Mouse (Mus musculus) forebrain, postnatal 0 days (tissue): ENCODE measurements around the gene Tmc8. TPM values are rescaled to one million over a fixed set of nuclear protein-coding genes. Genes with fewer than 3 reads are reported as not detected.

ENCODE experiments used
- ATAC-seq: fragments of 200-750 bp; cut with Nextera tagmentation; 2 replicates; pipeline ENCODE4 v1.8.0; 2017; ENCODE audit warnings: mild to moderate bottlenecking, moderate library complexity
- DNase-seq: peaks from one replicate; pipeline ENCODE4 v3.0.0-alpha.2; 2015
- H3K27ac ChIP-seq: fragments of 300-500 bp; sonication (generic); 2 replicates; pipeline ENCODE4 v1.5.1; 2014; ENCODE audit warnings: low read depth, mild to moderate bottlenecking, antibody characterized with exemption, low read length, moderate library complexity, mixed read lengths
- H3K27me3 ChIP-seq: fragments of 300-500 bp; sonication (generic); 2 replicates; pipeline ENCODE4 v1.6.1; 2014; ENCODE audit warnings: mild to moderate bottlenecking, low read length, mixed read lengths; ENCODE audit not compliant: insufficient read depth
- H3K36me3 ChIP-seq: fragments of 300-500 bp; sonication (generic); 2 replicates; pipeline ENCODE4 v1.6.1; 2014; ENCODE audit warnings: mild to moderate bottlenecking, moderate library complexity; ENCODE audit not compliant: insufficient read depth
- H3K4me1 ChIP-seq: fragments of 300-500 bp; sonication (generic); 2 replicates; pipeline ENCODE4 v1.6.1; 2014; ENCODE audit warnings: antibody characterized with exemption; ENCODE audit not compliant: insufficient read depth
- H3K4me2 ChIP-seq: fragments of 300-500 bp; sonication (generic); 2 replicates; pipeline ENCODE4 v1.6.1; 2014; ENCODE audit warnings: low read depth, mild to moderate bottlenecking, moderate library complexity
- H3K4me3 ChIP-seq: fragments of 300-500 bp; sonication (generic); 2 replicates; pipeline ENCODE4 v1.5.1; 2014; ENCODE audit warnings: low read depth, low read length, mixed read lengths
- H3K9ac ChIP-seq: fragments of 300-500 bp; sonication (generic); 2 replicates; pipeline ENCODE4 v1.6.1; 2014; ENCODE audit warnings: mild to moderate bottlenecking
- H3K9me3 ChIP-seq: fragments of 300-500 bp; sonication (generic); 2 replicates; pipeline ENCODE4 v1.6.1; 2016; ENCODE audit warnings: low read length
- CTCF ChIP-seq: sonication (generic); IDR thresholded peaks from 2 replicates; pipeline ENCODE4 v1.5.1; 2016; ENCODE audit warnings: antibody characterized with exemption, control low read depth, low read depth
- WGBS: fragments of 180-500 bp; shearing (Covaris S2); extraction: QIAGEN DNeasy Blood & Tissue Kit; methylation state at CpG from one replicate; pipeline ENCODE4 v1.1.7; 2014; 5-methylcytosine and 5-hydroxymethylcytosine counted together
- polyA plus RNA-seq: library from polyadenylated mRNA; unstranded; fragments of >200 nt; fragmentation: Nextera tagmentation; extraction: Ambion mirVana; gene quantifications from 2 replicates; pipeline ENCODE4 v1.2.1, GENCODE M21; 2015
- total RNA-seq: library from RNA; depleted of rRNA; stranded (reverse); fragments of >200 nt; gene quantifications from 2 replicates; pipeline ENCODE4 v1.2.3, GENCODE M21; 2014

Tmc8 gene
- total and polyA plus RNA-seq, 2 experiments from 2014 or later: 0.59 to 2.1 TPM

DNA sequence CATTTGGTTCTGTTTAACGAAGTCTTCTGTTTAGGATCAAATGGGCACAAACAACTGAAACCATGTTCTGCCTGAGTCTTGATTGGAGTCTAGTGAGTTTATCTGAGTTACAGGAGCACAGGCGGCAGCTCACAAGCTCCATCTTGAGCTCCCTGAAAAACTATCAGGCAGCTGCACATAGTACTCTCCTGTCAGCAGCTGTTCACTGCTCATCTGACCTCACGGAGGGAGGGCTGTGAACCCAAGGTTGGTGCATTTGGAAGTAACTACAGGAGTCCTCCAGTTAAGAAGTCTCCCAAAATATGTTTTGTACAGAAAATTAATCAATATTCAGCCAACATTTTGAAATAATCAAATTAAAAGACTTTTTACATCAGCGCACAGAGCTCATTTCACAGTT, 33.2 kb upstream of the Tmc8 start:
- no peak for ATAC-seq
- H3K4me1 ChIP-seq: no peaks in the 10 kb centered on the region
- no peak for DNase-seq
- H3K4me2 ChIP-seq: no peak overlapping the region
- H3K9me3 ChIP-seq: no peaks in the 10 kb centered on the region
- no peak overlapping the region for H3K27ac ChIP-seq
- no peaks in the 10 kb centered on the region for H3K27me3 ChIP-seq
- no peak for TF ChIP-seq CTCF
- no peak overlapping the region for H3K9ac ChIP-seq
- H3K36me3 ChIP-seq: peaks cover 89% of the 10 kb centered on the region
- no peak overlapping the region for H3K4me3 ChIP-seq
- 88% methylated on average over 4 of the region's 4 CpGs for WGBS

DNA sequence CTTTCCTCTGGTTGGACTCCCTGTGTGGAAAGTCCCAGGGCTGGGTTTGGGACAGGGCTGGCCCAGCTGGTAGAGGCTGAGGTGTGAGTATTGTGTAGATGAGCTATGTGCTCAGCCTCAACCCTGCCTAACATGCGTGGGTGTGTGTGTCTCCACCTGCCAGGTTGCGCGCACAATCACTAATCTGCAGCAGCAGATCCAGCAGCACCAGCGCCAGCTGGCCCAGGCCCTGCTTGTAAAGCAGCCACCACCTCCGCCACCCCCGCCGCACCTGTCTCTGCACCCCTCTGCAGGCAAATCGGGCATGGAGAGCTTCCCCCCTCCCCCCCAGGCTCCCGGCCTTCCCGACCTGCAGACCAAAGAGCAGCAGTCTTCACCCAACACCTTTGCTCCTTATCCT, 32.5 kb upstream of the Tmc8 start:
- no peak overlapping the region for H3K9ac ChIP-seq
- H3K36me3 ChIP-seq: peaks cover 92% of the 10 kb centered on the region
- no peaks in the 10 kb centered on the region for H3K27me3 ChIP-seq
- DNase-seq (no peak), ATAC-seq (no peak)
- no peak for TF ChIP-seq CTCF
- no peak overlapping the region for H3K4me3 ChIP-seq
- 87% methylated on average over 10 of the region's 10 CpGs for whole genome bisulfite sequencing
- H3K9me3 ChIP-seq: no peaks in the 10 kb centered on the region
- H3K4me1 ChIP-seq: no peaks in the 10 kb centered on the region
- H3K4me2 ChIP-seq: no peak overlapping the region
- no peak overlapping the region for H3K27ac ChIP-seq

DNA sequence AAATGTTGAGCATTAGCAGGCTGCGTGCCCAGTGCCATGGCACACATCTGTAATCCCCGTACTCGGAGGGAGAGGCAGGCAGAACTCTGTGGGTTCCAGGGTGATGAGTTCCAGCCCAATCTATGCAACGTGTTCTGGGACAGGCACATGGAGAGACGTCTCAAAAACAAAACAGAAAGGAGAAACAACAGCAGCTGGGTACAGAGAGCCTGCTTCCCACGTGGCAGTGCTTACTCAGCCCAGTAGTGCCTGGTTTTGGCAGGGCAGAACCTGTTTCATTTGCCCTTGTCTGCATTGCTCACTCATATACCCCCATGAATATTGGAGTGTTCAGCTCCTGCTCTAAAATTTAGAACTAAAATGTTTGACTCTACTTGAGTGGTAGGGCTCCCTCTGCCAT, 30.3 kb upstream of the Tmc8 start:
- no peak for DNase-seq
- Histone ChIP-seq H3K9ac (no peak overlapping the region), H3K27ac (no peak overlapping the region), H3K27me3 (no peaks in the 10 kb centered on the region), H3K4me3 (no peak overlapping the region), H3K4me2 (no peak overlapping the region), H3K36me3 (peaks cover 92% of the 10 kb centered on the region), H3K4me1 (no peaks in the 10 kb centered on the region), H3K9me3 (no peaks in the 10 kb centered on the region)
- ATAC-seq: no peak
- no peak for TF ChIP-seq CTCF
- 81% methylated on average over 6 of the region's 6 CpGs for WGBS

DNA sequence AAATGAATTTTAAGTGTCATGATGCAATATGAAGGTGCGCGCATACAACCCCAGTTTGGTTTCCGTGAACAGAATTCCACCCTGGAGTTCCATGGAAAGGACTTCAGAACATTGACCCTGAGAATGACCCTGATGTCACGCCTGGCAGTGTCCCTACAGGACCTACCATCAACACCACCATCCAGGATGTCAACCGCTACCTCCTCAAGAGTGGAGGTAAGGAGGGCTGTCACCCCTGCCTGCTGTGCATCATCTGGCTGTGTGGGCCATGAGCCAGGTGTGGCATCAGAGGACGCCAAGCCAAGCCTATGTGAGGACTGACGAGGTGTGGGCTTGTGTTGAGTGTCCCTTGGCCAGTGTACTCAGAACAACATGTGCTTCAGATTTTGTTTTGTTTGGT, 26.0 kb upstream of the Tmc8 start:
- H3K27me3 ChIP-seq: no peaks in the 10 kb centered on the region
- peaks cover 93% of the 10 kb centered on the region for H3K36me3 ChIP-seq
- H3K4me3 ChIP-seq: no peak overlapping the region
- no peak overlapping the region for H3K27ac ChIP-seq
- DNase-seq (no peak), ATAC-seq (no peak)
- no peaks in the 10 kb centered on the region for H3K9me3 ChIP-seq
- 98% methylated on average over 7 of the region's 7 CpGs for WGBS
- no peaks in the 10 kb centered on the region for H3K4me1 ChIP-seq
- no peak overlapping the region for H3K4me2 ChIP-seq
- H3K9ac ChIP-seq: no peak overlapping the region
- TF ChIP-seq CTCF: no peak

DNA sequence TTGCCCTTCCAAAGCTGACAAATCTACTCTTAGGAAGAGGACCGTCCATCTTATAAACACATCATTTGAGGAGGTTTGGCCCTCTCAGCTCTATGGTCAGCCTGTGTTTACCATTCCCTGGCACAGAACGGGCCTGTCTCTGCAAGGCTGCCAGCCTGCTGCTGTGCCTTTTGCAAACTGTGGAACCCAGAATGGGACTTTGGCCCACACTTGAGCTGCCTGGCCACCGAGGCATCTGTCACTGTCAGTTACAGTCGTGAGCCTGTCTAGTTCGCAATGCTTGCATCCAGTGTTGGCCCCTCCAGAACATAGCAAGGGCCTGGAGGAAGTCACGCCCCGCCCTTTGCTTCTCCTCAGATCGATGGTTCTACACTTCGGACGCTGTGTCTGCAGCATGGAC, 22.6 kb upstream of the Tmc8 start:
- H3K9me3 ChIP-seq: no peaks in the 10 kb centered on the region
- 90% methylated on average over 10 of the region's 10 CpGs for WGBS
- no peak for DNase-seq

DNA sequence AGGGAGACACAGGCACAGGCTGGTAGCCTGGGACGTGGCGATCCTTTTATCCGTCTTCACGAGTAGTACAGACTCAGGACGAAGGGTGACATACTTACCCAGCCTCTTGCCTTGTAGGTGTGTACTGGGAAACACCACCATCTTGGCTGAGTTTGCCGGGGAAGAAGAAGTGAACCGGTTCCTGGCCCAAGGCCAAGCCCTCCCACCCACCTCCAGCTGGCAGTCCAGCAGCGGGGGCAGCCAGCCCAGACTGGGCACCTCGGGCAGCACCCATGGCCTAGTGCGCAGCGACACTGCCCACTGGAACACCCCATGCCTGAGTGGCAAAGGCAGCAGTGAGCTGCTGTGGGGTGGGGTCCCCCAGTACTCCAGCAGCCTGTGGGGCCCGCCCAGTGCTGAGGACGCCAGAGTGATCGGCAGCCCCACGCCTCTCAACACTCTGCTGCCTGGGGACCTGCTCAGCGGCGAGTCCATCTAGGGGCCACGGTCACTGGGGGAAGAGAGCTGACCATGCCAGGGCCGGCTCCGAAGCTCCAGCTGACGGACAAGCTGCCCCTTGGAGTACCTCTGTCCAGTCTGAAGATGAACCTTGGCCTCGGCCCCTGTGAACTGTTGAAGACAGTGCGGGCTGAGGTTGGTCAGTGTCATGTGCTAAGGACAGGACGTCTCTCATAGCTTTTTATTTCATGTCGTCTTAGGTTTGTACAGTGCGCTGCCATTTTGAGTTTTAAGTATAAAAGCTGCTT, 21.3 kb upstream of the Tmc8 start:
- Histone ChIP-seq H3K4me1 (no peaks in the 10 kb centered on the region), H3K36me3 (peaks cover 78% of the 10 kb centered on the region), H3K4me2 (no peak overlapping the region), H3K27me3 (no peaks in the 10 kb centered on the region), H3K27ac (no peak overlapping the region), H3K4me3 (no peak overlapping the region), H3K9ac (no peak overlapping the region), H3K9me3 (no peaks in the 10 kb centered on the region)
- TF ChIP-seq CTCF: no peak
- DNase-seq (no peak), ATAC-seq (no peak)
- 84% methylated on average over 26 of the region's 26 CpGs for WGBS

More for the DNA sequence above, 22.6 kb upstream of the Tmc8 start:
- Histone ChIP-seq H3K4me3 (no peak overlapping the region), H3K27me3 (no peaks in the 10 kb centered on the region), H3K9ac (no peak overlapping the region), H3K4me1 (no peaks in the 10 kb centered on the region), H3K4me2 (no peak overlapping the region), H3K27ac (no peak overlapping the region), H3K36me3 (peaks cover 82% of the 10 kb centered on the region)
- no peak for ATAC-seq
- TF ChIP-seq CTCF: no peak

DNA sequence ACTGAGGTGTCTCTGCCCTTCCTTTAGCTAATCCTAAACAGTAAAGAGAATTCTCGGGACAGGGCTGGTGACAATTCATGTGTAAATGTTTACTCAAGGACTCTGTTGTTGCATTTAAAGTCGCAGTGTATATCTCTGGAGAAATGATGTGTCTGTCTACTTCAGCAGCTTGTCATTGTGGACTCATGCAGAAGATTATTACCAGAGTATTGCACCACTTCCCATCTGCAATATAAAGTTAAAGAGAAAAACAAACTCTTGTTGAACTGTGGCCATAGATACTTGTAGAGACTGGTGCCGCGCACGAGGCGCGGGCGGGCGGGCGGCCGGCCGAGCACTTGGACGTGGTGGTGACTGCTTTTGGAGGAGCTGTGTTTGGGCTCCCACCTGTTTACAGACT, 20.1 kb upstream of the Tmc8 start:
- H3K9ac ChIP-seq: no peak overlapping the region
- no peaks in the 10 kb centered on the region for H3K4me1 ChIP-seq
- H3K36me3 ChIP-seq: peaks cover 67% of the 10 kb centered on the region
- WGBS: 91% methylated on average over 13 of the region's 13 CpGs
- no peak for DNase-seq
- TF ChIP-seq CTCF: no peak
- no peaks in the 10 kb centered on the region for H3K9me3 ChIP-seq
- ATAC-seq: no peak
- no peaks in the 10 kb centered on the region for H3K27me3 ChIP-seq
- no peak overlapping the region for H3K4me3 ChIP-seq
- no peak overlapping the region for H3K4me2 ChIP-seq
- H3K27ac ChIP-seq: no peak overlapping the region
